Mouse (Mus musculus) CH12.LX (cell line): ENCODE results near the gene Gcnt1. TPM values are rescaled to one million over a fixed set of nuclear protein-coding genes. Genes with fewer than 3 reads are reported as not detected.

Experiments
- DNase-seq: peaks from one replicate; pipeline ENCODE4 v3.0.0-alpha.2; 2013; ENCODE audit errors: extremely low read depth
- H3K27ac ChIP-seq: 2 replicates; pipeline ENCODE4 v1.5.1; 2012; ENCODE audit warnings: low read depth, mild to moderate bottlenecking, control low read depth, moderate library complexity; ENCODE audit not compliant: insufficient read depth
- H3K27me3 ChIP-seq: replicated peaks from 2 replicates; pipeline ENCODE3; 2012; ENCODE audit warnings: inconsistent platforms
- H3K36me3 ChIP-seq, 2 experiments: replicated peaks in 1 of 2; 2 replicates each; pipeline versions ENCODE3 to v1.6.1; 2012; ENCODE audit warnings: inconsistent platforms in 1 of 2, low read length in 1 of 2, mild to moderate bottlenecking in 1 of 2, mixed read lengths in 1 of 2, moderate library complexity in 1 of 2; ENCODE audit not compliant: control insufficient read depth in 1 of 2, insufficient read depth in 1 of 2
- H3K4me1 ChIP-seq, 2 experiments: 2 replicates each; pipeline ENCODE4 v1.6.1; 2012; ENCODE audit warnings: inconsistent platforms in 1 of 2, moderate library complexity in 1 of 2; ENCODE audit not compliant: insufficient read depth in 2 of 2, control insufficient read depth in 1 of 2
- H3K4me2 ChIP-seq: 2 replicates; pipeline ENCODE4 v1.6.1; 2012; ENCODE audit warnings: low read depth, mild to moderate bottlenecking, control low read depth; ENCODE audit not compliant: poor library complexity, insufficient read depth, severe bottlenecking
- H3K4me3 ChIP-seq, 3 experiments: fragments of 150-350 bp in 1 of 3; sonication (generic) in 1 of 3; replicated peaks in 1 of 3; 2 replicates each; pipeline versions ENCODE3 to v1.5.1; 2011 to 2012; ENCODE audit warnings: low read depth in 2 of 3, low read length in 2 of 3, mild to moderate bottlenecking in 2 of 3, moderate library complexity in 2 of 3, control low read depth in 1 of 3, improper control_type of control experiment in 1 of 3, inconsistent platforms in 1 of 3, mixed read lengths in 1 of 3; ENCODE audit not compliant: poor library complexity in 1 of 3
- H3K79me2 ChIP-seq: replicated peaks from 2 replicates; pipeline ENCODE4 v1.6.1; 2012; ENCODE audit warnings: mild to moderate bottlenecking, moderate library complexity; ENCODE audit not compliant: control insufficient read depth, poor library complexity, insufficient read depth, severe bottlenecking; ENCODE audit errors: extremely low read depth
- H3K9ac ChIP-seq: 2 replicates; pipeline ENCODE4 v1.6.1; 2012; ENCODE audit warnings: low read depth, mild to moderate bottlenecking, control low read depth, moderate library complexity; ENCODE audit not compliant: insufficient read depth
- H3K9me3 ChIP-seq: replicated peaks from 2 replicates; pipeline ENCODE3; 2012; ENCODE audit warnings: low read length, inconsistent platforms, mixed read lengths
- BHLHE40 ChIP-seq: IDR thresholded peaks from 2 replicates; pipeline ENCODE4 v1.6.1; 2011; ENCODE audit warnings: mild to moderate bottlenecking, low read depth, low read length, improper control_type of control experiment
- CHD2 ChIP-seq: IDR thresholded peaks from 2 replicates; pipeline ENCODE4 v1.6.1; 2011; ENCODE audit warnings: low read length, improper control_type of control experiment
- E2F4 ChIP-seq: IDR thresholded peaks from 2 replicates; pipeline ENCODE4 v1.6.1; 2011; ENCODE audit warnings: low read depth, low read length, improper control_type of control experiment; ENCODE audit not compliant: insufficient replicate concordance
- EP300 ChIP-seq: IDR thresholded peaks from 2 replicates; pipeline ENCODE4 v1.6.1; 2011; ENCODE audit warnings: low read length, improper control_type of control experiment
- ETS1 ChIP-seq: conservative IDR thresholded peaks from 2 replicates; pipeline ENCODE4 v1.6.1; 2012; ENCODE audit warnings: low read depth, mild to moderate bottlenecking, inconsistent platforms, low read length, improper control_type of control experiment, moderate library complexity
- GABPA ChIP-seq: IDR thresholded peaks from 2 replicates; pipeline ENCODE4 v1.6.1; 2012; ENCODE audit warnings: low read depth, low read length, improper control_type of control experiment, inconsistent platforms; ENCODE audit not compliant: insufficient replicate concordance
- HCFC1 ChIP-seq: IDR thresholded peaks from 2 replicates; pipeline ENCODE4 v1.6.1; 2012; ENCODE audit warnings: low read depth, mild to moderate bottlenecking, inconsistent platforms, low read length, improper control_type of control experiment
- IRF4 ChIP-seq: IDR thresholded peaks from 2 replicates; pipeline ENCODE4 v1.6.1; 2014; ENCODE audit warnings: low read depth, mild to moderate bottlenecking, inconsistent platforms, low read length, improper control_type of control experiment
- JUND ChIP-seq: conservative IDR thresholded peaks from 2 replicates; pipeline ENCODE4 v1.6.1; 2011; ENCODE audit warnings: low read depth, low read length, improper control_type of control experiment
- KAT2A ChIP-seq: IDR thresholded peaks from 2 replicates; pipeline ENCODE4 v1.6.1; 2012; ENCODE audit warnings: low read length, improper control_type of control experiment, inconsistent platforms; ENCODE audit not compliant: insufficient replicate concordance
- MAFK ChIP-seq: IDR thresholded peaks from 2 replicates; pipeline ENCODE4 v1.6.1; 2011; ENCODE audit warnings: low read length, improper control_type of control experiment; ENCODE audit not compliant: insufficient replicate concordance
- MAX ChIP-seq: IDR thresholded peaks from 2 replicates; pipeline ENCODE4 v1.6.1; 2011; ENCODE audit warnings: low read length, improper control_type of control experiment
- MAZ ChIP-seq: IDR thresholded peaks from 2 replicates; pipeline ENCODE4 v1.6.1; 2012; ENCODE audit warnings: low read depth, mild to moderate bottlenecking, inconsistent platforms, low read length, improper control_type of control experiment, moderate library complexity
- MEF2A ChIP-seq: IDR thresholded peaks from 2 replicates; pipeline ENCODE4 v1.6.1; 2014; ENCODE audit warnings: low read depth, mild to moderate bottlenecking, inconsistent platforms, low read length, improper control_type of control experiment, borderline replicate concordance
- PAX5 ChIP-seq: IDR thresholded peaks from 2 replicates; pipeline ENCODE4 v1.6.1; 2012; ENCODE audit warnings: low read length, inconsistent platforms, mixed read lengths
- POLR2AphosphoS2 ChIP-seq: IDR thresholded peaks from 2 replicates; pipeline ENCODE4 v1.6.1; 2011; ENCODE audit warnings: low read depth, low read length, improper control_type of control experiment
- RAD21 ChIP-seq: IDR thresholded peaks from 2 replicates; pipeline ENCODE4 v1.6.1; 2011; ENCODE audit warnings: low read depth, mild to moderate bottlenecking, low read length, improper control_type of control experiment, moderate library complexity
- RCOR1 ChIP-seq: conservative IDR thresholded peaks from 2 replicates; pipeline ENCODE4 v1.6.1; 2012; ENCODE audit warnings: low read depth, mild to moderate bottlenecking, inconsistent platforms, low read length, improper control_type of control experiment
- SIN3A ChIP-seq: IDR thresholded peaks from 2 replicates; pipeline ENCODE4 v1.6.1; 2012; ENCODE audit warnings: low read length, improper control_type of control experiment, inconsistent platforms
- TBP ChIP-seq: conservative IDR thresholded peaks from 2 replicates; pipeline ENCODE4 v1.6.1; 2011; ENCODE audit warnings: low read depth, low read length, improper control_type of control experiment
- TCF12 ChIP-seq: IDR thresholded peaks from 2 replicates; pipeline ENCODE4 v1.6.1; 2014; ENCODE audit warnings: low read depth, mild to moderate bottlenecking, inconsistent platforms, low read length, improper control_type of control experiment
- UBTF ChIP-seq: IDR thresholded peaks from 2 replicates; pipeline ENCODE4 v1.6.1; 2012; ENCODE audit warnings: low read depth, mild to moderate bottlenecking, inconsistent platforms, low read length, improper control_type of control experiment, moderate library complexity
- USF1 ChIP-seq: IDR thresholded peaks from 2 replicates; pipeline ENCODE4 v1.6.1; 2014; ENCODE audit warnings: low read depth, mild to moderate bottlenecking, inconsistent platforms, low read length, improper control_type of control experiment
- USF2 ChIP-seq: conservative IDR thresholded peaks from 2 replicates; pipeline ENCODE4 v1.6.1; 2011; ENCODE audit warnings: low read depth, low read length, improper control_type of control experiment
- ZC3H11A ChIP-seq: IDR thresholded peaks from 2 replicates; pipeline ENCODE4 v1.6.1; 2012; ENCODE audit warnings: low read depth, mild to moderate bottlenecking, inconsistent platforms, low read length, improper control_type of control experiment
- ZKSCAN1 ChIP-seq: IDR thresholded peaks from 2 replicates; pipeline ENCODE4 v1.6.1; 2012; ENCODE audit warnings: low read depth, inconsistent platforms, low read length, improper control_type of control experiment, borderline replicate concordance
- ZMIZ1 ChIP-seq: IDR thresholded peaks from 2 replicates; pipeline ENCODE4 v1.6.1; 2012; ENCODE audit warnings: low read depth, mild to moderate bottlenecking, inconsistent platforms, low read length, improper control_type of control experiment
- dilution Hi-C: fragments of 300-500 bp; cut with MboI; formaldehyde crosslinking; loops from 2 replicates; pipeline ENCODE4 v1.14.3; 2020; ENCODE audit warnings: low sequenced_read_pairs; ENCODE audit not compliant: extremely low pct_unique_long_range_greater_than_20kb, extremely low pct_ligation_motif_present
- in situ Hi-C: fragments of 300-500 bp; cut with MboI; formaldehyde crosslinking; loops from 3 replicates; pipeline ENCODE4 v1.14.3; 2019; ENCODE audit warnings: low sequenced_read_pairs, low pct_ligation_motif_present, low pct_unique_long_range_greater_than_20kb, mixed read lengths
- polyA plus RNA-seq: library from polyadenylated mRNA; unstranded; fragments of >175 nt; gene quantifications from 2 replicates; pipeline ENCODE4 v1.2.1, GENCODE M21; 2012; ENCODE audit warnings: low read depth; ENCODE audit not compliant: insufficient read length
- total RNA-seq, 2 experiments: library from RNA; depleted of rRNA; stranded (reverse); fragments of 300-350 nt in 1 of 2; fragments of >200 nt in 1 of 2; gene quantifications; 2 replicates each; pipeline ENCODE4 v1.2.3; 2012 to 2014

Gene Gcnt1
- total and polyA plus RNA-seq, 3 experiments = 4.2 to 7.6 (median 6.6) TPM

DNA sequence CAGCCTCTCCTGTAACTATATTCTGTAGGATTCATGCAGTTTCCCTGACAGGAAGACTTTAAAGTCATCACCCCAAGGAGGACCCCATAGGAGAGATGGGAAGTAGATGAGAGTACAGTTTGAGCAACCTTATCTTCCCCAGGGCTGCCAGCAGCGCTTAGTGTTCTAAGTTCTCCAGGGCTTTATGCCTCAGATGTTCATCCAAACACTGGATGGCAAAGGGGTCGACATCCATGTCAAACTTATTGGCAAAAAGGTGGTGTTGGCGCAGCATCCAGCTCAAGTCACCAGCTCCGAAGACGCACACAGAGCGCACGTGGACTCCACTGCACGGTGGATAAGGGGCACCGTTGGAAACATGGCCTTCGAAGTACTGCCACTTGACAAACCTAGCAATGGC, 43.7 kb downstream of the Gcnt1 start:
- H3K36me3 ChIP-seq = peaks cover 8 to 47% of the 10 kb centered on the region in 2 experiments
- H3K4me2 ChIP-seq = no peak overlapping the region
- no peak for TF ChIP-seq HCFC1
- no peak for TF ChIP-seq MEF2A
- TF ChIP-seq RAD21 = no peak
- TF ChIP-seq E2F4 = no peak
- TF ChIP-seq MAZ = no peak
- TF ChIP-seq JUND = no peak
- no peak for TF ChIP-seq ZMIZ1
- TF ChIP-seq IRF4 = no peak
- no peak for TF ChIP-seq BHLHE40
- no peak for TF ChIP-seq TCF12
- TF ChIP-seq MAFK = no peak
- no peak for TF ChIP-seq CHD2
- no peak for DNase-seq
- no peaks in the 10 kb centered on the region for H3K9me3 ChIP-seq
- in situ Hi-C loops = no loop called here
- no peak overlapping the region for H3K27ac ChIP-seq
- H3K79me2 ChIP-seq = no peaks in the 10 kb centered on the region
- peaks cover 0 to 4% of the 10 kb centered on the region in 2 experiments; a peak in 2 of 4 replicates for H3K4me1 ChIP-seq
- no peak overlapping the region for H3K9ac ChIP-seq
- dilution Hi-C loops = no loop called here
- no peak overlapping the region for H3K4me3 ChIP-seq
- H3K27me3 ChIP-seq = no peaks in the 10 kb centered on the region

DNA sequence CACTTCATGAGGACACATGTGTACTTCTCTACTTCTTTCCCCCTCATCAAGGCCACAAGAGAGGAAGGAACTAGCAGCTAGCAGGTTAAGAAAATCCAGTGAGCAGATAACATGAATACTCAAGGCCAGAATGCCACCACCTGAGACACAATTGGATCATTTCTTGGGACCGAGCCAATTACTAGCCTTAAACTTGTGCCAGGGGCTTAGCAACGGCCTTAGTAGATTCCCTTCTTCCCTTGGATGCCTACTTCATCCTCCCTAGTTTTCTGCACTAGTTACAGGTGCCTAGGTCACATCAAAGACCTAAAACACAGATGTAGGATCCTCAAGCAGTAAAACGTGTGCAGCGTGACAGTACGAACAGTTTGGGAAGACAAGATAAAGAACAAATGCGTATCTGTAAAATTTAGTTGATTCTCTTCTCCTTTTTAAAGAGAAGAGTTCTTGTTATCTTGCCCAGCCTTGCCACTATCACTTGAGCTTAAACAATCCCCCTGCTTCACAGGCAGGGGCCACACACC, 44.7 kb downstream of the Gcnt1 start:
- dilution Hi-C loops (no loop called here), in situ Hi-C loops (no loop called here)
- Histone ChIP-seq H3K79me2 (no peaks in the 10 kb centered on the region), H3K9me3 (no peaks in the 10 kb centered on the region), H3K4me2 (no peak overlapping the region), H3K27me3 (no peaks in the 10 kb centered on the region), H3K9ac (no peak overlapping the region), H3K36me3 (peaks cover 8 to 42% of the 10 kb centered on the region in 2 experiments), H3K4me1 (peaks cover 0 to 4% of the 10 kb centered on the region in 2 experiments; a peak in 2 of 4 replicates), H3K4me3 (no peak overlapping the region), H3K27ac (no peak overlapping the region)
- no peak for DNase-seq
- no peak for TF ChIP-seq CHD2
- TF ChIP-seq ZC3H11A = no peak
- no peak for TF ChIP-seq EP300
- no peak for TF ChIP-seq JUND
- TF ChIP-seq RCOR1 = no peak
- no peak for TF ChIP-seq USF2
- TF ChIP-seq POLR2AphosphoS2 = no peak
- TF ChIP-seq TBP = no peak
- TF ChIP-seq ZKSCAN1 = no peak
- no peak for TF ChIP-seq KAT2A
- no peak for TF ChIP-seq SIN3A
- no peak for TF ChIP-seq GABPA
- no peak for TF ChIP-seq IRF4
- no peak for TF ChIP-seq USF1
- no peak for TF ChIP-seq UBTF
- TF ChIP-seq MAZ = no peak
- no peak for TF ChIP-seq PAX5
- no peak for TF ChIP-seq ZMIZ1
- TF ChIP-seq MAX = no peak
- TF ChIP-seq ETS1 = no peak
